Comparison of ENCODE assay signal across 8 mouse cellular contexts in the genomic region with DNA sequence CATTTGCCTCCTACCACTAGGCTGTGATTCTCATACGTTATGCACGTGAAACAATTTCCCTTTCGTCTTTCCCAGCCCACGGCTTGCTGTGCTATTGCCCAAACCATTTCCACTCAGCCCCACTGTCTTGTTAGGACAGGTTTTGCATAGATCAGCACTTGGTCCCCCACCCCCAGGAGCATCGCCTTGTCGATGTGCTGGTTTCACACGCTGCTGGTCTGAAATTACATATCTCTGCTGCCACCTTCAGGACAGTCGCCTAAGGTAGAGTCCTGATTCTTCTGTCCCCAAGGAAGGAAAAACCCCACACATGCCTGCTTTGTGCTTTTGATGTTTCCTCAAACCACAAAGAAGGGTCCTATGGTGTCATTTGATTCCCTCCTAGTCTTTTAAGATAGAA.
DNase-seq lines count a peak whose midpoint lies in the region; ATAC-seq and TF ChIP-seq lines count a peak whose summit lies in the region.

No protein-coding gene starts in this region.

- no peak overlapping the region for H3K4me3 ChIP-seq in heart, postnatal 0 days (ENCODE audit: low read depth, low read length)
- H3K4me3 ChIP-seq in midbrain, embryonic 15.5 days: no peak overlapping the region

- no peak for TF ChIP-seq EP300 in heart, postnatal 0 days (IDR thresholded peaks at IDR 0.05; ENCODE audit: low read depth)

- peaks cover 6% of the 10 kb centered on the region; the same call in 1 of the 2 replicates for H3K4me1 ChIP-seq in heart, postnatal 0 days (ENCODE audit: control insufficient read depth, insufficient read depth)
- H3K4me1 ChIP-seq in midbrain, embryonic 15.5 days: peaks cover 4% of the 10 kb centered on the region; the same call in 1 of the 2 replicates

- TF ChIP-seq CTCF in heart, postnatal 0 days (IDR thresholded peaks at IDR 0.05; ENCODE audit: low read depth): peak; percentile 60

- H3K36me3 ChIP-seq in heart, postnatal 0 days (replicated peaks; ENCODE audit: control insufficient read depth, insufficient read depth, low read length): no peaks in the 10 kb centered on the region
- H3K36me3 ChIP-seq in midbrain, embryonic 15.5 days (replicated peaks): no peaks in the 10 kb centered on the region

- ATAC-seq in heart, postnatal 0 days (ENCODE audit: insufficient read depth, low read depth): peak; percentile 51; the same call in 1 of the 2 replicates
- peak; percentile 49 to 80; a peak in 3 of 4 replicates for ATAC-seq in hematopoietic stem cell, adult 5-6 weeks (replicated peaks in 1 of 2; ENCODE audit: insufficient read depth in 1 of 2, low FRiP score in 2 of 2, low TSS enrichment in 1 of 2, low read depth in 1 of 2, poor library complexity in 2 of 2, severe bottlenecking in 2 of 2)
- ATAC-seq in midbrain, embryonic 15.5 days (replicated peaks): 0 out of 2 replicates have a peak, but pooled peaks have one; percentile 48

- no peak overlapping the region for H3K4me2 ChIP-seq in heart, postnatal 0 days (ENCODE audit: low read depth, low read length)
- 0 out of 2 replicates have a peak overlapping the region, but pooled peaks have one; percentile 15 for H3K4me2 ChIP-seq in midbrain, embryonic 15.5 days

- intact Hi-C loops in heart, postnatal 25 days (cut with DNase I): no loop called here

- peak; percentile 47 for DNase-seq in heart, postnatal 0 days (ENCODE audit: low spot score)
- no peak for DNase-seq in heart, postnatal 25 days (ENCODE audit: low spot score)
- DNase-seq in MEL-GATA-1-ER (ENCODE audit: extremely low read depth, low read depth): peak; percentile 55
- peak; percentile 79 to 86 for DNase-seq in cerebellum, postnatal 14 days
- peak; percentile 57 to 76 for DNase-seq in left cerebral cortex, adult 18-20 months (ENCODE audit: low spot score in 2 of 2)
- no peak for DNase-seq in yolk sac, embryonic 10.5 days (ENCODE audit: low spot score)

- no peaks in the 10 kb centered on the region for H3K27me3 ChIP-seq in heart, postnatal 0 days (ENCODE audit: control insufficient read depth, insufficient read depth, low read length)
- no peaks in the 10 kb centered on the region for H3K27me3 ChIP-seq in midbrain, embryonic 15.5 days (replicated peaks)

- no peak overlapping the region for H3K27ac ChIP-seq in heart, postnatal 0 days (ENCODE audit: low read depth)
- H3K27ac ChIP-seq in midbrain, embryonic 15.5 days: no peak overlapping the region

- H3K9ac ChIP-seq in heart, postnatal 0 days (replicated peaks; ENCODE audit: low read depth, low read length): no peak overlapping the region
- no peak overlapping the region for H3K9ac ChIP-seq in midbrain, embryonic 15.5 days

- no peaks in the 10 kb centered on the region for H3K9me3 ChIP-seq in heart, postnatal 0 days (replicated peaks; ENCODE audit: control insufficient read depth, low read length)
- H3K9me3 ChIP-seq in midbrain, embryonic 15.5 days: no peaks in the 10 kb centered on the region

- 30% methylated on average over 8 of the region's 8 CpGs for WGBS in heart, postnatal 0 days
- 27% methylated on average over 8 of the region's 8 CpGs for WGBS in midbrain, embryonic 15.5 days

Comparison
In these comparisons a context has a peak if more than half of its experiments do, and no peak if none do; other contexts are left out.
1. DNase-seq: peak in heart, postnatal 0 days (single experiment), MEL-GATA-1-ER (single experiment), cerebellum, postnatal 14 days (2 of 2) and left cerebral cortex, adult 18-20 months (2 of 2); none in heart, postnatal 25 days (single experiment) and yolk sac, embryonic 10.5 days (single experiment).
2. Peak in every context shown above with its lines, with median percentiles within 50 percentile points of each other: ATAC-seq.